Mouse (Mus musculus) embryonic fibroblast, embryonic 13.5 days (primary cell): Measurements from ENCODE around the gene Ncs1. TPM values are rescaled to one million over a fixed set of nuclear protein-coding genes. Genes with fewer than 3 reads are reported as not detected.

Experiments used
- H3K27ac ChIP-seq: 2 replicates; pipeline ENCODE4 v1.5.1; 2012; ENCODE audit warnings: low read length, control low read depth, inconsistent platforms; ENCODE audit not compliant: insufficient read depth
- H3K4me1 ChIP-seq: 2 replicates; pipeline ENCODE4 v1.6.1; 2011; ENCODE audit warnings: low read length; ENCODE audit not compliant: control insufficient read depth, insufficient read depth
- H3K4me3 ChIP-seq: 2 replicates; pipeline ENCODE4 v1.5.1; 2011; ENCODE audit warnings: mild to moderate bottlenecking, control low read depth, low read length; ENCODE audit not compliant: insufficient read depth
- CTCF ChIP-seq: IDR thresholded peaks from 2 replicates; pipeline ENCODE4 v1.5.1; 2011; ENCODE audit warnings: mild to moderate bottlenecking, control low read depth, low read length, moderate library complexity, borderline replicate concordance; ENCODE audit not compliant: insufficient read depth
- POLR2A ChIP-seq: IDR thresholded peaks from 2 replicates; pipeline ENCODE4 v1.6.1; 2011; ENCODE audit warnings: low read depth, mild to moderate bottlenecking, control low read depth, low read length, moderate library complexity
- polyA plus RNA-seq: library from polyadenylated mRNA; stranded (reverse); fragments of >200 nt; gene quantifications from 2 replicates; pipeline ENCODE4 v1.2.4, GENCODE M21; 2011; ENCODE audit warnings: low read depth; ENCODE audit not compliant: missing spikeins, insufficient read length

Gene Ncs1
- polyA plus RNA-seq, 1 experiment: 43.6 TPM

GRCm38 (mm10) chr2:31294985-31295384 lies 49.4 kb downstream of the Ncs1 start:
- Histone ChIP-seq H3K4me3 (no peak overlapping the region), H3K4me1 (0 out of 2 replicates have a peak, but pooled peaks cover 2% of the 10 kb centered on the region), H3K27ac (no peak overlapping the region)
- TF ChIP-seq CTCF (peak; percentile 90), POLR2A (no peak)

DNA sequence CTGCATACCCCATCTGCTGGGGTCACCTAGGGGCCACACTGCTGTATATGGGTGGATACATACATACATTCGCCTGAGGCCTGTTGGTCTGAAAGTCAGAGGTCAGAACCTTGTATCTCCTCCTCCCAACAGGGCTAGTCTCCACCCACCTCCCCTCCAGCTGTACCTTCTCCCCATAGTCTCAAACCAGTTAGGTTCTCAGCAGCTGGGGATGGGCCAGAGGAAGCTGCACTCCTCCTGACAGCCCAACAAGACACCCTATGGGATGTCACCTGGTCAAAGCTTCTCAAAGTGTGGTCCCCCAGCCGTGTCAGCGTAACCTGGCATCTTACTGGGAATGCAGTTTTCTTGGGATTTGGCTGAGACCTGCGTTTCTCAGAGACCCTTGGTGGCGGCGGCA lies 50.8 kb downstream of the Ncs1 start:
- 0 out of 2 replicates have a peak, but pooled peaks cover 2% of the 10 kb centered on the region for H3K4me1 ChIP-seq
- H3K4me3 ChIP-seq: no peak overlapping the region
- TF ChIP-seq POLR2A: no peak
- TF ChIP-seq CTCF: no peak
- no peak overlapping the region for H3K27ac ChIP-seq

GRCm38 (mm10) chr2:31297602-31298268 lies 52.1 kb downstream of the Ncs1 start:
- Histone ChIP-seq H3K4me3 (peak overlapping the region; percentile 42), H3K27ac (0 out of 2 replicates have a peak overlapping the region, but pooled peaks have one; percentile 4)
- no peak for TF ChIP-seq CTCF
- peak; percentile 46 for TF ChIP-seq POLR2A

GRCm38 (mm10) chr2:31298814-31299213 lies 53.2 kb downstream of the Ncs1 start:
- no peak overlapping the region for H3K27ac ChIP-seq
- no peak for TF ChIP-seq POLR2A
- TF ChIP-seq CTCF: no peak
- 0 out of 2 replicates have a peak, but pooled peaks cover 2% of the 10 kb centered on the region for H3K4me1 ChIP-seq
- no peak overlapping the region for H3K4me3 ChIP-seq

More at GRCm38 (mm10) chr2:31297602-31298268, 52.1 kb downstream of the Ncs1 start:
- 0 out of 2 replicates have a peak, but pooled peaks cover 2% of the 10 kb centered on the region for H3K4me1 ChIP-seq

GRCm38 (mm10) chr2:31299266-31299665 lies 53.6 kb downstream of the Ncs1 start:
- H3K4me3 ChIP-seq: no peak overlapping the region

GRCm38 (mm10) chr2:31299996-31300395 lies 54.4 kb downstream of the Ncs1 start:
- no peak for TF ChIP-seq CTCF
- no peak for TF ChIP-seq POLR2A
- H3K27ac ChIP-seq: no peak overlapping the region
- 0 out of 2 replicates have a peak, but pooled peaks cover 2% of the 10 kb centered on the region for H3K4me1 ChIP-seq

More at GRCm38 (mm10) chr2:31299266-31299665, 53.6 kb downstream of the Ncs1 start:
- TF ChIP-seq CTCF: no peak
- TF ChIP-seq POLR2A: no peak
- H3K4me1 ChIP-seq: 0 out of 2 replicates have a peak, but pooled peaks cover 2% of the 10 kb centered on the region
- H3K27ac ChIP-seq: no peak overlapping the region

DNA sequence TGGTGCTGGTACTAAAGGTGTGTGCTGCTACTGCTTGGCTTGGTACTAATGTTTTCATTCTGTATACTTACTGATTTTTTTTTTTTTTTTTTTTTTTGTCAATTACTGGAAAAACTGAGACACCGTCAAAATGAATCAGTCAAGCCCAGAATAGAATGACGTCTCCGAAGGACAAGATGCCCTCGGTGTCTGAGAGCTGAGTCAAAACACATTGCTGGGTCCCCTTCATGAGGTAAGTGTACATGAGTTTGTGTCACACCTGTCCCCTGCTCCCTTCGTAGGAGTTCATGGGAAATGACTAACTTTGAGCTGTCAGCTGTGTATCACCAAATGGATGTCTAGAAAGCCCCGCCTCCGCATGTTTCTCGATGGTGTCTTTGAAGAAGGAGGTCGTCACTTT lies 57.6 kb downstream of the Ncs1 start:
- TF ChIP-seq POLR2A (no peak), CTCF (no peak)
- H3K4me3 ChIP-seq: no peak overlapping the region

More at GRCm38 (mm10) chr2:31299996-31300395, 54.4 kb downstream of the Ncs1 start:
- H3K4me3 ChIP-seq: no peak overlapping the region

DNA sequence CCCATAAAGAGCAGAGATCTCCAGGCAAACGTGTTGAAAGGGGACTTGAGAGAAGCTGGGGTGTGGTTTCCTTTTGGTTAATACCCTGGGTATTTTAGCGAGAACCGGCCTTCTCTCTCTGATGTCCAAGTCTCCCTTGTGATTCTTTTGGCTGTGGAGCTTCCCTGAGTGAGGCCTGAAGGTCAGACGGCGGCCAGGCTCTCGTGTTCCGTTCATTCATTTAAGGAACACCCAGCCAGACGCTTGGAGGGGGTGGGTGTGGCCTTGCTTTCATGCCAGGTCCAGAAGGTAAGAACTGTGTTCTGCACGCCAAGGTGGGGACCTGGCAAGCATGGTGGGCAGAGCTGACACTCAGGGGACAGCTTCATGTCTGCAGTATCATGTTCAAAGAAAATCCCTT lies 58.6 kb downstream of the Ncs1 start:
- TF ChIP-seq CTCF (no peak), POLR2A (no peak)
- H3K4me1 ChIP-seq: no peaks in the 10 kb centered on the region
- H3K27ac ChIP-seq: no peak overlapping the region
- H3K4me3 ChIP-seq: no peak overlapping the region

More for the DNA sequence above, 57.6 kb downstream of the Ncs1 start:
- Histone ChIP-seq H3K27ac (no peak overlapping the region), H3K4me1 (no peaks in the 10 kb centered on the region)

GRCm38 (mm10) chr2:31304801-31305665 lies 59.4 kb downstream of the Ncs1 start:
- Histone ChIP-seq H3K4me1 (no peaks in the 10 kb centered on the region), H3K4me3 (no peak overlapping the region), H3K27ac (no peak overlapping the region)
- no peak for TF ChIP-seq CTCF
- no peak for TF ChIP-seq POLR2A
